In the genomic region with DNA sequence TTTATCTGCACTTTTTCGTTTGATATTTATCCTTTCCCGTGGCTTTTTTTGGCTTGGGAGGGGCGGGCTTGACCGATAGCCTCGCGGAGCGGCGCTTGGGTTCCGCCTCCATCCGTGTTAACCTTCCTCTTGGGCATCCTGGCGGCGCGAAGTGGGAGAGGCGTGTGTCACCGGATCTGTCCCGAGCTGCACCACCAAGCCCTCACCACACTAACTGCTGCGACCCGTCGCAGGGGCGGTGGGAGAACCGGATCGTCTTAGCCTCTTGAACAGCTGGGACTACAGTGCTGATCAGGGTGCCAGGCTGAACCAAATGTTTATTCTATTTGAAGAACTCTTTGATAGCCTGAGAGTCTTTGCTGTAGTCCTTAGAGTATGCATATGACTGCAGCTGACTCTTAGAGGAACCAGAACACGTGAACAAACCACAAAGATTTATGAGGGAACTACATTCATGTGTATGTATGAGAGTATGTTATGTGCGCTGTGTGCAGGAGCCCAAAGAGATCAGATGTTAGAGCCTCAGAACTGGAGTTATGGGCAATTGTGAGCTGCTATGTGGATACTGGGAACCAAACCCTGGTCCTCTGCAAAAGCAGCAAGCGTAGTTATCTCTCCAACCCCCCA, we compare ENCODE assay signal across 8 mouse cellular contexts. TPM values are rescaled to one million over a fixed set of nuclear protein-coding genes. Genes with fewer than 3 reads are reported as not detected.
A peak's percentile ranks its signal among the peaks of the same experiment; 100 is the strongest.
DNase-seq lines count a peak whose midpoint lies in the region; ATAC-seq and TF ChIP-seq lines count a peak whose summit lies in the region.

No protein-coding gene starts in this region.

- DNase-seq in 416B (ENCODE audit: low read depth) (peak; percentile 47), NIH3T3 (ENCODE audit: low read depth) (peak; percentile 22)
- DNase-seq in limb, embryonic 10.5 days (ENCODE audit: low spot score), result peak; percentile 49
- DNase-seq in thymus, adult 2 months, result peak; percentile 57
- DNase-seq in cerebellum, postnatal 4 days (ENCODE audit: low spot score in 2 of 2), result no peak
- DNase-seq in ovary, postnatal 10 days (ENCODE audit: low spot score), result no peak

- ATAC-seq in granulocyte monocyte progenitor cell, adult 5-6 weeks (replicated peaks; ENCODE audit: poor library complexity, severe bottlenecking), result peak; percentile 95
- peak; percentile 57 for ATAC-seq in megakaryocyte-erythroid progenitor cell, adult 5-6 weeks (replicated peaks; ENCODE audit: low FRiP score, low TSS enrichment, poor library complexity, severe bottlenecking)

- 0 out of 2 replicates have a peak, but pooled peaks cover 6% of the 10 kb centered on the region for H3K36me3 ChIP-seq in limb, embryonic 10.5 days
- no peaks in the 10 kb centered on the region for H3K36me3 ChIP-seq in thymus, adult 2 months (ENCODE audit: control insufficient read depth, insufficient read depth, low read length)

- H3K27ac ChIP-seq in limb, embryonic 10.5 days, result no peak overlapping the region
- no peak overlapping the region for H3K27ac ChIP-seq in thymus, adult 2 months (ENCODE audit: control insufficient read depth, insufficient read depth, low read length)

- peak overlapping the region; percentile 37 for H3K4me3 ChIP-seq in limb, embryonic 10.5 days
- H3K4me3 ChIP-seq in thymus, adult 2 months (ENCODE audit: control insufficient read depth, insufficient read depth, low read length), result peak overlapping the region; percentile 12

- H3K9me3 ChIP-seq in limb, embryonic 10.5 days (replicated peaks), result no peaks in the 10 kb centered on the region

- WGBS in limb, embryonic 10.5 days, result 11% methylated on average over 25 of the region's 25 CpGs
- 3% methylated on average over 25 of the region's 25 CpGs for WGBS in thymus, adult 2 months

- no peak for TF ChIP-seq CTCF in thymus, adult 2 months (IDR thresholded peaks at IDR 0.05; ENCODE audit: borderline replicate concordance, control insufficient read depth, extremely low read depth, insufficient read depth, low read length, poor library complexity)

- peaks cover 50% of the 10 kb centered on the region for H3K27me3 ChIP-seq in limb, embryonic 10.5 days (ENCODE audit: low read depth, poor library complexity, severe bottlenecking)
- 0 out of 2 replicates have a peak, but pooled peaks cover 2% of the 10 kb centered on the region for H3K27me3 ChIP-seq in thymus, adult 2 months (ENCODE audit: control insufficient read depth, insufficient read depth, low read length)

- H3K4me1 ChIP-seq in limb, embryonic 10.5 days, result peaks cover 17% of the 10 kb centered on the region
- H3K4me1 ChIP-seq in thymus, adult 2 months (replicated peaks; ENCODE audit: control insufficient read depth, insufficient read depth, low read length), result peaks cover 17% of the 10 kb centered on the region

- TF ChIP-seq POLR2A in thymus, adult 2 months (IDR thresholded peaks at IDR 0.05; ENCODE audit: control insufficient read depth, extremely low read depth, insufficient read depth, low read length, poor library complexity), result no peak

RNA-seq across cellular contexts. Expression of gene Rpp21, which starts 5.5 kb away (rescaled TPM):
- total RNA-seq in granulocyte monocyte progenitor cell, adult 5-6 weeks (2014; fragmentation: Nextera tagmentation), result 54.4 and 61.3 TPM in 2 replicates
- total RNA-seq in granulocyte monocyte progenitor cell, adult 5-6 weeks (2017), result 25.9 and 30.1 TPM in 2 replicates
- 82.4 and 96.0 TPM in 2 replicates for polyA plus RNA-seq in limb, embryonic 10.5 days (2016; fragmentation: Nextera tagmentation; extraction: Ambion mirVana)
- total RNA-seq in megakaryocyte-erythroid progenitor cell, adult 5-6 weeks (2014; fragmentation: Nextera tagmentation), result 66.7 and 120 TPM in 2 replicates
- total RNA-seq in megakaryocyte-erythroid progenitor cell, adult 5-6 weeks (2017), result 56.9 and 68.9 TPM in 2 replicates
- 124 and 160 TPM in 2 replicates for polyA plus RNA-seq in thymus, adult 2 months (2012; rRNA removed)

RNA-seq across cellular contexts. Expression of gene Trim39, which starts 19.7 kb away (rescaled TPM):
- 18.4 and 23.3 TPM in 2 replicates for total RNA-seq in granulocyte monocyte progenitor cell, adult 5-6 weeks (2014; fragmentation: Nextera tagmentation)
- total RNA-seq in granulocyte monocyte progenitor cell, adult 5-6 weeks (2017), result 14.0 and 16.2 TPM in 2 replicates
- 20.1 and 24.2 TPM in 2 replicates for polyA plus RNA-seq in limb, embryonic 10.5 days (2016; fragmentation: Nextera tagmentation; extraction: Ambion mirVana)
- total RNA-seq in megakaryocyte-erythroid progenitor cell, adult 5-6 weeks (2014; fragmentation: Nextera tagmentation), result 21.0 and 29.7 TPM in 2 replicates
- 19.2 and 23.2 TPM in 2 replicates for total RNA-seq in megakaryocyte-erythroid progenitor cell, adult 5-6 weeks (2017)
- 51.1 and 56.1 TPM in 2 replicates for polyA plus RNA-seq in thymus, adult 2 months (2012; rRNA removed)

RNA-seq across cellular contexts. Expression of gene H2-M10.2, which starts 33.9 kb away (rescaled TPM):
- total RNA-seq in granulocyte monocyte progenitor cell, adult 5-6 weeks (2014; fragmentation: Nextera tagmentation), result not detected in 2 replicates
- total RNA-seq in granulocyte monocyte progenitor cell, adult 5-6 weeks (2017), result not detected in 2 replicates
- 0.14 and 0.25 TPM in 2 replicates for polyA plus RNA-seq in limb, embryonic 10.5 days (2016; fragmentation: Nextera tagmentation; extraction: Ambion mirVana)
- not detected in 2 replicates for total RNA-seq in megakaryocyte-erythroid progenitor cell, adult 5-6 weeks (2014; fragmentation: Nextera tagmentation)
- total RNA-seq in megakaryocyte-erythroid progenitor cell, adult 5-6 weeks (2017), result not detected in 2 replicates
- not detected in 2 replicates for polyA plus RNA-seq in thymus, adult 2 months (2012; rRNA removed)

Comparison
In these comparisons a context has a peak if more than half of its experiments do, and no peak if none do; other contexts are left out.
1. DNase-seq: peak in 416B (single experiment), NIH3T3 (single experiment), limb, embryonic 10.5 days (single experiment) and thymus, adult 2 months (single experiment); none in cerebellum, postnatal 4 days (0 of 2) and ovary, postnatal 10 days (single experiment).